Mouse (Mus musculus) spleen, postnatal 4 days (tissue): ENCODE measurements around the gene Capns1.
"Not testable (repeated sequence)": the region's sequence is repeated elsewhere in the genome, so short reads cannot be mapped to it uniquely, and the experiment has no call there.

Experiments used
- DNase-seq, 2 experiments: peaks; one replicate each; pipeline ENCODE4 v3.0.0; 2022; ENCODE audit warnings: low spot score in 2 of 2

Gene Capns1

DNA sequence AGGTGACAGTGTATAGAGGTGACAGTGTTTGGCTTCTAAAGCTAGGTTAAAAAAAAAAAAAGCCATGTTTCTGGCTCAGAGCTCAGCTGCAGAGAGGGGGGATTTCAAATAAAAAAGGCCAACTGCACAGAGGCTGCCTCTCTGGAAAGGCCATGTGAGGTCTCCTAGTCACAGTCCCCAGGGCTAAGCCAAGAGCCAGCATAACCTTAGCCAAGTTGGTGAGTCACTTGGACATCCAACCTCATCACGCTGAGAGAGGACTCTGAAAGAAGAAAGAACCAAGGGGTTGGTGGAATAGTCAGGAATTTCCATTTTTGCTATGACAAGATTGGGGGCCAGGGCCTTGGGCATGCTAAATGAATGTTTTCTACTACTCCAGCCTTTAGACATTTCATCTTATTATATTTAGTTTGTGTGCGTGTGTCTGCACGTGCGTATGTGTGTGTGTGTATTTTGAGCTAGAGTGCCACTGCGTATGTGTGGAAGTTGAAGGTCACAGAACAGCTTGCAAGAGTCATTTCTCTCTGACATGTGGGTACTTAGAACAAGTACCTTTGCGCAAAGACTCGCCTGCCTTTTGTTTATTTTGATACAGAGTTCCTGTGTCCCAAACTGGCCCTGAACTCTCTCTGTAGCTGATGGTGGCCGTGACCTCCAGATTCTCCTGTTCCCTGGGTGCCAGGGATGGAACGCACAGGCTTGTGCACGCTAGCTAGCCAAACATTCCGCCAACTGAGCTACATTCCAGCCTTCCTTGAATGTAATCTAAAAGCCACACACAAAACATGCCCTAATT lies 4.5 kb upstream of the Capns1 start:
- DNase-seq: no peak

DNA sequence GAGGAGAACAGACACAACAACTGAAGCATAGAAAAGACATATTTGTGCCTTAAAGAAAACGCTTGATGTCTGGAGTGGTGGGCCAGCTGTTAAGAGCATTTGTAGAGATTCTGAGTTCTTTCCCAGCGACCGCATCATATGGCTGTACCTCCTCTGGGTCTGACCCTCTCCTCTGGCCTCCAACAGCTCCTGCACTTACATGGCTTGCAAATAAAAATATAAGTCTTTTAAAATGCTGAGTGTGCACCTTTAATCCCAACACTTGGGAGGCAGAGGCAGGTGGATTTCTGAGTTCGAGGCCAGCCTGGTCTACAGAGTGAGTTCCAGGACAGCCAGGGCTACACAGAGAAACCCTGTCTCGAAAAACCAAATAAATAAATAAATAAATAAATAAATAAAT lies 2.0 kb upstream of the Capns1 start:
- DNase-seq: not testable (repeated sequence)

- no peak for DNase-seq
These were observed 1.6 kb upstream of the Capns1 start for GRCm38 (mm10) chr7:30200200-30200599.

- no peak for DNase-seq
These were observed 1.0 kb upstream of the Capns1 start for GRCm38 (mm10) chr7:30199498-30200139.

DNA sequence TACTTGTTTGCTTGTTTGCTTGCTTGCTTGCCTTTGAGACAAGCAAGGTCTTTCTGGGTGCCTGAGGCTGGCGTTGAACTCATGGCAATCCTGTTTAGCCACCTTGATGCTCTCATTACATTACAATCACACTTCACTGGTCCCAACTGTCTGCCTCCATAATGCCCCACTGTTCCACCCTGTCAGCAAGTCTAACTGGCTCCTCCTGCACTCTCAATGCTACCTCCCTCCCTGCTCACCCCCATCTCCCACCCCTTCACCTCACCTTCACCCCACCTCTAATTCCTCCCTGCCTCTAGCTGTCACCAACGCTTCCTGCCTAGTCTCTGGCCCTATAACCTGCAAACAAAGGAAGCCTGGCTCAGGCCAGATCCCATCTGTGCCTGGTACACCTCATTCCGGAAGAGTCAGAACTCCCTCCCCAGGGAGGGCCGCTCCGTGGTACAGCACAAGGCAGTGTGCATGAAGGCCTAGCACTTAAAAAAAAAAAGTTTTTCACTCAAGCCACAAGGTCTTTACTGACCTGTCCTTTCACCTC lies 950 bp downstream of the Capns1 start:
- DNase-seq: no peak

GRCm38 (mm10) chr7:30196171-30196570 lies 2.4 kb downstream of the Capns1 start:
- no peak for DNase-seq

GRCm38 (mm10) chr7:30195461-30195860 lies 3.1 kb downstream of the Capns1 start:
- DNase-seq: no peak

GRCm38 (mm10) chr7:30194884-30195283 lies 3.7 kb downstream of the Capns1 start:
- peak; percentile 95 to 98 for DNase-seq

- DNase-seq: peak; percentile 28 to 73
These were observed 4.3 kb downstream of the Capns1 start for GRCm38 (mm10) chr7:30194101-30194831.

- peak; percentile 85 to 89 for DNase-seq
These were observed 5.0 kb downstream of the Capns1 start for GRCm38 (mm10) chr7:30193581-30194100.

GRCm38 (mm10) chr7:30193013-30193412 lies 5.6 kb downstream of the Capns1 start:
- DNase-seq: no peak

GRCm38 (mm10) chr7:30192088-30192487 lies 6.5 kb downstream of the Capns1 start:
- DNase-seq: no peak

GRCm38 (mm10) chr7:30189116-30189491 lies 9.5 kb downstream of the Capns1 start:
- no peak for DNase-seq

- no peak for DNase-seq
These were observed 10.1 kb downstream of the Capns1 start for GRCm38 (mm10) chr7:30188344-30189115.

GRCm38 (mm10) chr7:30184641-30185348 lies 13.8 kb downstream of the Capns1 start:
- no peak for DNase-seq

DNA sequence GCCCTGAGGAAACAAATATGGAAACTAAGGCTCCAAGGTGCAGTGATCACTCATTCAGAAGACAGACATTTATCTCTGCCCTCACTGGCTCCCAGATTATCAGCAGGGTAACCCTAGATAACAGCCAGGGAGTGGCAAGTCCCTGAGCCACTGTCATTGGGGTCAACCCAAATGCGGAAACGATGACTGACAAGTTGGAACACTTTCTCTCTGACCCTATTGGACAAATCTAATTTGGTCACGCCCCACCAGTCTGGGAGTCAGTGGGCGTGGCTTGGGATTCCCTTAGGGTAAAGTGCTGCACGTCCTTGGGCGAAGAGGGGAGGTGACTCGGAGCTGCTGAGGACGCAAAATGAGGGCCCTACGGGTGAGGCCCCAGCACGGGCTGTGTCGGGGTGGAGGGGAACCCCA lies 14.7 kb downstream of the Capns1 start, which contains the start of gene Cox7a1:
Cox7a1 (plus strand) TSS at position 266 of the 411 bp plus-strand sequence.
- DNase-seq: peak; percentile 86 to 90

- not testable (repeated sequence) for DNase-seq
These were observed 15.4 kb downstream of the Capns1 start for GRCm38 (mm10) chr7:30183189-30183588.

- DNase-seq: not testable (repeated sequence)
These were observed 16.7 kb downstream of the Capns1 start for GRCm38 (mm10) chr7:30181929-30182328.

DNA sequence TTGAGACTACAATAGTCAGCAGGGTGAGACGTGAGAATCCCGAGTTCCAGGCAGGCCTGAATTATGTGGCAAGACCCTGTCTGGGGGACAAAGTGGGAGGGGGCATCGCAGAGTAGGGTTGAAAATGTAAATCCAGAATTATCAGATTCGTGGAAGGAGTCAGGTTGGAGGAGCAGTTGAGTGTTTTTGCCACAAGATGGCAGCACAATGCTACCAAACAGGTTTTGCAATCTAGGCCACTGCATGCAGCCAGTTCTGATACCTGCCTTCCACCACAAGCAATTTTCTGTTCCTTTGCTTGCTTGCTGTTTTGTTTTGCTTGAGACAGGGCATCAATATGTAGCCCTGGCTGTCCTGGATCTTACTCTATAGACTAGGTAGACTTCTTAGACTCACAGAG lies 17.3 kb downstream of the Capns1 start:
- peak; percentile 71 to 84 for DNase-seq

DNA sequence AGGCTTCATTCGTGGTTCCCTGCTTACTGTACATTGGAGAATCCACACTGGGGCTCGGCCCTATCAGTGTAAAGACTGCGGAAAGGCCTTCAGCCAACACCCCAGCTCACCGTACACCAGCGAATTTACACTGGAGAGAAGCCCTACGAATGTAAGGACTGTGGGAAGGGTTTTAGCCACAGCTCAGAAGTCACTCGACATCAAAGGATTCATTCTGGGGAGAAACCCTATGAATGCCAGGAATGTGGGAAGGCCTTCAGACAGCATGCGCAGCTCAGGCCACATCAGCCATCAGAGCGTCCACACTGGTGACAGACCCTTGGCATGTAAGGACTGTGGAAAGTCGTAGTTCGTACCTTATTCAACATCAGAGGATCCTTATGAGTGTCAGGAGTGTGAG lies 20.4 kb downstream of the Capns1 start:
- no peak for DNase-seq

DNA sequence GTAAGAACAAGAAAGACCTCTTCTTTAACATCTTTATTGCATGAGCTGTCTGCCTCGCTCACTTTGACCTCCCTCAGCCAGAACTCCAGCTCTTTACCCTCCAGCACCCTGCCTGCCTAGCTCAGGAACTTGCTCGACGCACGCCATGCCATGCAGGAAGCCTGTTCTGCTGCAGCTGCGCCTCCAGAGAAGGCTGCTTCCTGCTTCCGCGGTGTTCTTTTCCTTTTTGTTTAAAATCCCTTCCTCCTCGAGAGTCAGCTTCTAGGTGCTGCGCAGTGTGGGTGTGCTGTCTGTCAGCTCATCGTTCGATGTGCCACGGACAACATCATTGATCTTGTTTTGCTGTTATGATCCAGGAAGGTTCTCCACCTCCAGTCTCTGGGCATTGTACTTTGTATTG lies 22.1 kb downstream of the Capns1 start:
- no peak for DNase-seq
